Mouse (Mus musculus): ENCODE data around the gene Ugt1a1. TPM values are rescaled to one million over a fixed set of nuclear protein-coding genes. Genes with fewer than 3 reads are reported as not detected.

The Ugt1a1 gene
- polyA plus RNA-seq, 1 experiment, result not detected

- H3K4me3 ChIP-seq (ENCODE audit: low read depth, low read length), result no peak overlapping the region
- TF ChIP-seq EP300 (IDR thresholded peaks at IDR 0.05; ENCODE audit: insufficient read depth, low read depth, low read length) (no peak), POLR2A (IDR thresholded peaks at IDR 0.05; ENCODE audit: insufficient read depth, low read length) (no peak)
- H3K36me3 ChIP-seq (ENCODE audit: control insufficient read depth, insufficient read depth, low read length, poor library complexity, severe bottlenecking), result peaks cover 17% of the 10 kb centered on the region
- no peak overlapping the region for H3K27ac ChIP-seq (ENCODE audit: insufficient read depth, low read length)
- H3K9ac ChIP-seq (ENCODE audit: low read depth, poor library complexity, severe bottlenecking), result no peak overlapping the region
- H3K9me3 ChIP-seq (replicated peaks; ENCODE audit: control insufficient read depth, insufficient read depth, low read length, poor library complexity, severe bottlenecking), result no peaks in the 10 kb centered on the region
- no peaks in the 10 kb centered on the region for H3K4me1 ChIP-seq (ENCODE audit: control insufficient read depth, insufficient read depth, low read length)
- H3K27me3 ChIP-seq (ENCODE audit: control insufficient read depth, insufficient read depth, low read length, poor library complexity, severe bottlenecking), result no peaks in the 10 kb centered on the region
Observed at GRCm38 (mm10) chr1:88258881-88259642, 47.3 kb downstream of the Ugt1a1 start.

GRCm38 (mm10) chr1:88259643-88260024 is 47.9 kb downstream of the Ugt1a1 start:
- Histone ChIP-seq H3K27ac (ENCODE audit: insufficient read depth, low read length) (no peak overlapping the region), H3K9me3 (replicated peaks; ENCODE audit: control insufficient read depth, insufficient read depth, low read length, poor library complexity, severe bottlenecking) (no peaks in the 10 kb centered on the region), H3K36me3 (ENCODE audit: control insufficient read depth, insufficient read depth, low read length, poor library complexity, severe bottlenecking) (peaks cover 23% of the 10 kb centered on the region), H3K27me3 (ENCODE audit: control insufficient read depth, insufficient read depth, low read length, poor library complexity, severe bottlenecking) (no peaks in the 10 kb centered on the region), H3K9ac (ENCODE audit: low read depth, poor library complexity, severe bottlenecking) (no peak overlapping the region), H3K4me3 (ENCODE audit: low read depth, low read length) (no peak overlapping the region), H3K4me1 (ENCODE audit: control insufficient read depth, insufficient read depth, low read length) (no peaks in the 10 kb centered on the region)
- TF ChIP-seq CTCF (IDR thresholded peaks at IDR 0.05; ENCODE audit: low read depth, low read length) (no peak), POLR2A (IDR thresholded peaks at IDR 0.05; ENCODE audit: insufficient read depth, low read length) (no peak), EP300 (IDR thresholded peaks at IDR 0.05; ENCODE audit: insufficient read depth, low read depth, low read length) (no peak)

- H3K9me3 ChIP-seq (replicated peaks; ENCODE audit: control insufficient read depth, insufficient read depth, low read length, poor library complexity, severe bottlenecking), result no peaks in the 10 kb centered on the region
- H3K4me3 ChIP-seq (ENCODE audit: low read depth, low read length), result no peak overlapping the region
- H3K9ac ChIP-seq (ENCODE audit: low read depth, poor library complexity, severe bottlenecking), result no peak overlapping the region
- no peak overlapping the region for H3K27ac ChIP-seq (ENCODE audit: insufficient read depth, low read length)
- no peaks in the 10 kb centered on the region for H3K27me3 ChIP-seq (ENCODE audit: control insufficient read depth, insufficient read depth, low read length, poor library complexity, severe bottlenecking)
- no peaks in the 10 kb centered on the region for H3K4me1 ChIP-seq (ENCODE audit: control insufficient read depth, insufficient read depth, low read length)
- H3K36me3 ChIP-seq (ENCODE audit: control insufficient read depth, insufficient read depth, low read length, poor library complexity, severe bottlenecking), result peaks cover 27% of the 10 kb centered on the region
- TF ChIP-seq CTCF (IDR thresholded peaks at IDR 0.05; ENCODE audit: low read depth, low read length), result no peak
- TF ChIP-seq EP300 (IDR thresholded peaks at IDR 0.05; ENCODE audit: insufficient read depth, low read depth, low read length), result no peak
- TF ChIP-seq POLR2A (IDR thresholded peaks at IDR 0.05; ENCODE audit: insufficient read depth, low read length), result no peak
Observed at GRCm38 (mm10) chr1:88260114-88260513, 48.4 kb downstream of the Ugt1a1 start.

- Histone ChIP-seq H3K9me3 (replicated peaks; ENCODE audit: control insufficient read depth, insufficient read depth, low read length, poor library complexity, severe bottlenecking) (no peaks in the 10 kb centered on the region), H3K36me3 (ENCODE audit: control insufficient read depth, insufficient read depth, low read length, poor library complexity, severe bottlenecking) (peaks cover 34% of the 10 kb centered on the region), H3K4me3 (ENCODE audit: low read depth, low read length) (no peak overlapping the region), H3K4me1 (ENCODE audit: control insufficient read depth, insufficient read depth, low read length) (no peaks in the 10 kb centered on the region), H3K9ac (ENCODE audit: low read depth, poor library complexity, severe bottlenecking) (no peak overlapping the region), H3K27me3 (ENCODE audit: control insufficient read depth, insufficient read depth, low read length, poor library complexity, severe bottlenecking) (no peaks in the 10 kb centered on the region), H3K27ac (ENCODE audit: insufficient read depth, low read length) (no peak overlapping the region)
- no peak for TF ChIP-seq EP300 (IDR thresholded peaks at IDR 0.05; ENCODE audit: insufficient read depth, low read depth, low read length)
Observed at GRCm38 (mm10) chr1:88260604-88261377, 49.0 kb downstream of the Ugt1a1 start.

GRCm38 (mm10) chr1:88261706-88262105 is 49.9 kb downstream of the Ugt1a1 start:
- Histone ChIP-seq H3K27me3 (ENCODE audit: control insufficient read depth, insufficient read depth, low read length, poor library complexity, severe bottlenecking) (no peaks in the 10 kb centered on the region), H3K4me1 (ENCODE audit: control insufficient read depth, insufficient read depth, low read length) (no peaks in the 10 kb centered on the region), H3K9me3 (replicated peaks; ENCODE audit: control insufficient read depth, insufficient read depth, low read length, poor library complexity, severe bottlenecking) (no peaks in the 10 kb centered on the region), H3K9ac (ENCODE audit: low read depth, poor library complexity, severe bottlenecking) (no peak overlapping the region), H3K36me3 (ENCODE audit: control insufficient read depth, insufficient read depth, low read length, poor library complexity, severe bottlenecking) (peaks cover 43% of the 10 kb centered on the region), H3K4me3 (ENCODE audit: low read depth, low read length) (no peak overlapping the region), H3K27ac (ENCODE audit: insufficient read depth, low read length) (no peak overlapping the region)
- TF ChIP-seq POLR2A (IDR thresholded peaks at IDR 0.05; ENCODE audit: insufficient read depth, low read length) (no peak), EP300 (IDR thresholded peaks at IDR 0.05; ENCODE audit: insufficient read depth, low read depth, low read length) (no peak), CTCF (IDR thresholded peaks at IDR 0.05; ENCODE audit: low read depth, low read length) (no peak)

- H3K4me1 ChIP-seq (ENCODE audit: control insufficient read depth, insufficient read depth, low read length), result no peaks in the 10 kb centered on the region
- no peak overlapping the region for H3K4me3 ChIP-seq (ENCODE audit: low read depth, low read length)
- TF ChIP-seq EP300 (IDR thresholded peaks at IDR 0.05; ENCODE audit: insufficient read depth, low read depth, low read length) (no peak), CTCF (IDR thresholded peaks at IDR 0.05; ENCODE audit: low read depth, low read length) (no peak), POLR2A (IDR thresholded peaks at IDR 0.05; ENCODE audit: insufficient read depth, low read length) (no peak)
Observed at GRCm38 (mm10) chr1:88262255-88262654, 50.5 kb downstream of the Ugt1a1 start.

More at GRCm38 (mm10) chr1:88262255-88262654, 50.5 kb downstream of the Ugt1a1 start:
- Histone ChIP-seq H3K27me3 (ENCODE audit: control insufficient read depth, insufficient read depth, low read length, poor library complexity, severe bottlenecking) (no peaks in the 10 kb centered on the region), H3K9me3 (replicated peaks; ENCODE audit: control insufficient read depth, insufficient read depth, low read length, poor library complexity, severe bottlenecking) (no peaks in the 10 kb centered on the region), H3K27ac (ENCODE audit: insufficient read depth, low read length) (no peak overlapping the region), H3K36me3 (ENCODE audit: control insufficient read depth, insufficient read depth, low read length, poor library complexity, severe bottlenecking) (peaks cover 49% of the 10 kb centered on the region), H3K9ac (ENCODE audit: low read depth, poor library complexity, severe bottlenecking) (no peak overlapping the region)

All from ES-Bruce4 (cell line).